Mouse (Mus musculus) 3T3-L1 (cell line): ENCODE measurements around the gene Guca1b.
"Not testable (repeated sequence)": the region's sequence is repeated elsewhere in the genome, so short reads cannot be mapped to it uniquely, and the experiment has no call there.

Experiments
- DNase-seq: peaks from one replicate; pipeline ENCODE4 v3.0.0-alpha.2; 2015; ENCODE audit warnings: low read depth, low spot score

Guca1b gene

DNA sequence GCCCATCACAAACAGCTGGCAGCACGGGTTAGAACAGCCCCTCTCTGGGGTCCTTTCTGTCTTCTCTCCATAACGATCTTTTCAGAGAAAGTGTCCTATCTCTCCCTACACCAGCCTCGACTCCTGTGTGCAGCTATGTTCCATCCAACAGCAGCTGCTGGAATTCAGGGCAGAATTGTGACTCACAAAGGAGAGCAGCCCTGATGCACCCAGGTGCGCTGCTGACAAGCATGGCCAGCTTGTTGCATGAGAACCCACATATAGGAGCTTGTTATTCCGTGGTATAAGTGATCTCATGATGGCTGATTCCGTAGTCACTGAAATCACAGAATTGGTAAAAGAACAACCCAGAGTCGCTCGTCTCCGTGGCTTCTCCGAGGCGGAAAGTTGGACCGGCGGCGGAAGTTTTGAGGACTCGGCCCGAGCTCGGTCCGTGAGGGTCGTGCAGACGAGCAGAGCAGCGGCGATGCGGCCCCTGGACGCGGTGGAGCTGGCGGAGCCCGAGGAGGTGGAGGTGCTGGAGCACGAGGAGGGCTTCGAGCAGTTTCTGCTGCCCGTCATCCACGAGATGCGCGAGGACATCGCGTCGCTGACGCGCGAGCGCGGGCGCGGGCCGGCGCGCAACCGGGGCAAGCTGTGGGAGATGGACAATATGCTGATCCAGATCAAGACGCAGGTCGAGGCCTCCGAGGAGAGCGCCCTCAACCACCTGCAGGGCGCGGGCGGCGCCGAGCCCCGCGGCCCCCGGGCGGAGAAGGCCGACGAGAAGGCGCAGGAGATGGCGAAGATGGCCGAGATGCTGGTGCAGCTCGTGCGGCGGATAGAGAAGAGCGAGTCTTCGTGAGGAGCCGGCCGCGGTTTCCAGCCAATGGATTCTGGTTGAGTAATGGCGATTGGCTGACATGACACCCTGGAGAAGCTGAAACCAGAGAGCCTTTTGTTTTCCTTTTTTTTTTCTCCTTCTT is 25.0 kb downstream of the Guca1b start:
- not testable (repeated sequence) for DNase-seq

DNA sequence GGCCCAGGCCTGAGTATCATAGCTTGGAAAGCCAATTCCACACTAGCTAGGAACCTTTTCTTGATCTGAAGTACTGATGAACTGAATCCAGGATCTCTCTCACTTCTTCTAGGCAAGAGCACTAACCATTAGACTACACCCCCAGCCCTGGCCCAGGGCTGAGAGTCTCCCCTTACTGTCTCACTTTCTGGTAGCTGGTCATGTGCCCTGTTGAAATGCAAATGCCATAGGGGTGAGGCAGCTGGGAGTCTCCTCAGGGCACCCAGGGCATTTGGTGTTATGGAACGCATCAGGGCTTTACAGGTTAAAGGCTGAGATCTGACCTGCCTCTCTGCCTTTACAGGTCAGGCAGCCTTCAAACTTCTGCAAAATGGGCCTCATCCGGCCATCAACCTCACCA is 35.0 kb downstream of the Guca1b start:
- no peak for DNase-seq

DNA sequence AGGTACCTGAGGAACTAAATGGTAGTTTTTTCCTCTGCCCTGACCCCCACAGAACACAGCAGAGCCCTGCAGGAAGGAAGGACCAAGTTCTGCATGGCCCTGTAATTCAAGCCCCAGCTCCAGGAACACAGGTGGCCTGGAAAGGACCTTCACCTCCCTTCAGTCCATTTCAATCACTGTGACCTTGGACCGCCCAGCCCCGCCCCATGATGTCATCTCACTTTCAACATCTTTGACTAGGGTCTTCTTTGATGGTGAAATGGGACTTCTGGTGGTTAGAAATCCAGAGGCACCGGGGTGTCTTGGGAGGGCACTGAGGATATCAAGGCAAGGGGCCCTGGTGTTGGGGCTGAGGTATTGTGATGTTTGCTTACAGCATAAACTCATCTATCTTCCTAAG is 36.4 kb downstream of the Guca1b start:
- DNase-seq: no peak

DNA sequence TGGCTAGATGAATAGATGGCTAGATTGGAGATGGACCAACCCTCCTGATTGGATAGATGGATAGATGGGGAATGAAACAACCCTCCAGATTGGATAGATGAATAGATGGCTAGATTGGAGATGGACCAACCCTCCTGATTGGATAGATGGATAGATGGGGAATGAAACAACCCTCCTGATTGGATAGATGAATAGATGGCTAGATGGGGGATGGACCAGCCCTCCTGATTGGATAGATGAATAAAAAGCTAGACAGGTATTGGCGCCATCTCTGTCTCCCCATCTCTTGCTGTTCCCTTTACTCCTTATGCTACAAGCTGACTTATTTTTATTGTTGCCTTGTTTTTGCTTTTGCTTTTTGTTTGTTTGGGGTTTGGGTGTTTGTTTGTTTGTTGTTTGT is 37.4 kb downstream of the Guca1b start:
- not testable (repeated sequence) for DNase-seq

DNA sequence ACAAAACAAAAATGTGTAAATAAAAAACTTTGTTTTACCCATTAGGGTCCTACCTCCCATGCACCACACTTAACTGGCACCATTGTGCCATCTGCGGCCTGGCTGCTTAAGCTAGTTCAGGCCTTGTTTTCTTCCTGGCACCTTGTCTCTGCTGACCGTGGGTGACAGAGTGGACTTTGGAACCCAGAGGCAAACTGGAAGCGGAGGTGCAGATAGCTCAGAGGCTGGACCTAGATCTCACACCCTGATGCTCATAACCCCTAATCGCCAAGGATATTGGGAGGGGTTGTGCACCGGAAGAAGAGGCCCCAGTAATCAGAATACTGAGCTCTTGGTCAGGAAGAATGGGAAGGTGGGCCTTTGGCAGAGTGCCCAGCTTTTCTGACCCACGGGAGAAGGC is 39.0 kb downstream of the Guca1b start:
- no peak for DNase-seq

DNA sequence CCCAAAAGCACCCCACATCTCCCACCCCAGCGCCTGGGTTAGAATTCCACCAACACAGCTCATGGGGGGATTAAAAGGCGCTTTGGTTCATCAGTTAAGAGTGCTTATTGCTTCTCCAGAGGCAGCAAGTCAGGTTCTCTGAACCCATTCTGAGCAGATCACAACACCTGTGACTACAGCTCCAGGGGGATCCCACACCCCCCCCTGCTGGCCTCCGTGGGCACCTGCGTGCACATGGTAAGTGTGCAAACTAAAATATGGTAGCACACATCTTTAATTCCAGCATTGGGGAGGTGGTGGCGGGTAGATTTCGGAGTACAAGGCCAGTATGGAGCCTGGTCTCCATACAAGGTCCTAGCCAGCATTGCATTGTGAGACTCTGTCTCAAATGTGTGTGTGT is 42.1 kb downstream of the Guca1b start:
- peak; percentile 16 for DNase-seq

DNA sequence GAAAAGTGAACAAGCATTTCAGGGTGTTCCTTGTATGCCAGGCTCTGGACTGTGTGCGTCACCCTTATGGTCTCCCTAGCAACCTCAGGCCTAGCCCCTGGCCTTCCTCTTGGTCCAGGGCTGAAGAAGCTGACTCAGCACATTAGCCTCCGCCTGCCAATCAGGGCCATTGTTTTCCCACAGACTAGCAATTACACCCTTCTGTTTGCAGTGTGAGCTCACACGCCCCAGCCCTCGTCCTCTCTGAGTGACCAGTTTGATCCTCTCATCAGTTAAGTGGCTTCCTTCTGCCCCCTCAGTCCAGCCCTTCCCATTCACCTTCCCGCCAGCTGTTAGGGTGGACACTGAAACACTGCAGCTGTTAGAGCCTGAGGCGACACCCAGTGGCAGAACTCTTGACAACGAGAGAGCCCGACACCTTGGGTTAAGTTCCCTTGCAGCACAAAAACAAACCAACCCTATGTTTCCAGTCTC is 43.7 kb downstream of the Guca1b start:
- peak; percentile 47 for DNase-seq

DNA sequence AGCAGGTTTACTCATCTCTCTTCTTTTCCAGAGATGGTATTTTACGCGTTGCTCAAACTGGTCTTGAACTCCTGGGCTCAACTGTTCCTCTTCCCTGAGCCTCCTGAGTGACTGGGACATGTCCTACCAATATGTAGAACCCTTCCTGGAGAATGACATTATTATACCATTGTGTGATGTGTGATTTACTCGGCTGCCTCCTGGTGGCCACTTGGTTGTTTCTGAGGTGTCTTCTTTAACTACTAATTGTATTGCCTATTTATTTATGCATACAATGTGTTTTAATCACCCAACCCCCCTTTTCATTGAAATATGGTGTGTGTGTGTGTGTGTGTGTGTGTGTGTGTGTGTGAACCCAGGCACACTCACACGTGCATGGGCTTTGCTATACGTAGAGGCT is 45.6 kb downstream of the Guca1b start:
- DNase-seq: peak; percentile 26

DNA sequence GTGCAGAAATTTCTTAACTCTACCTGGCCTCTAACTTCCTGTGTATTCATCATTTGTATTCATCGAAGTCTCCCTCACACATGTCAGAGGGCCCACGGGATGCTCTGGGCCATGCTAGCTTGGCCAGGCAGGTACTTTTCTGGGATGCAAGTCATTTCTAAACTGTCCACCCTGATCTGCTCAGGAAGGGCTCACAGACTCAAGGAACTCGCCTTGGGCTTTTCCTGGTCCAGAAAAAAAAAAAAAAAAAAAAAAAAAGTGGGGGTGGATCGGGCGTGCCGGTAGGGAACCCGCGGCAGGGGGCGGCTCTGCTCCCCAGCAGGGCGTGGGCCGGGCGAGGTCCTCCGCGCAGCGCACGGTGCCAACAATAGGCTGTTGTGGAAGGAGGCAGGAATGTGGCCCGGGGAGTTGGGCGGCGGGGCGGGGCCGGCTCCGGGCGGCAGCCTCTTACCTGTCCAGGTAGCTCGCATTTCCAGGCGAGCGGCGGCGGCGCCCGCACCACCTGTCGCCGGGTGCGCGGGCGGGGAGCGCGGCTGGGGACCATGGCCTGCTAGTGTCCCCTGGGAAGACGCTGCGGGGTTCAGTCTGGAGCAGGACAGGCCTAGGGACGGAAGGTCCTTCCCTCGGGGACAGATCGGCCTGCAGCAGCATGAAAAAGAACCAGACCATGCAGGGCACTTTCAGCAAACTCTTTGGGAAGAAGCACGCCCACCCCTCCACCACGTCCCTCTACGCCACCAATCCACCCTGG is 51.1 kb downstream of the Guca1b start, which contains the start of gene AI661453:
AI661453 (plus strand) TSS at position 460 of the 751 bp plus-strand sequence.
- DNase-seq: no peak

DNA sequence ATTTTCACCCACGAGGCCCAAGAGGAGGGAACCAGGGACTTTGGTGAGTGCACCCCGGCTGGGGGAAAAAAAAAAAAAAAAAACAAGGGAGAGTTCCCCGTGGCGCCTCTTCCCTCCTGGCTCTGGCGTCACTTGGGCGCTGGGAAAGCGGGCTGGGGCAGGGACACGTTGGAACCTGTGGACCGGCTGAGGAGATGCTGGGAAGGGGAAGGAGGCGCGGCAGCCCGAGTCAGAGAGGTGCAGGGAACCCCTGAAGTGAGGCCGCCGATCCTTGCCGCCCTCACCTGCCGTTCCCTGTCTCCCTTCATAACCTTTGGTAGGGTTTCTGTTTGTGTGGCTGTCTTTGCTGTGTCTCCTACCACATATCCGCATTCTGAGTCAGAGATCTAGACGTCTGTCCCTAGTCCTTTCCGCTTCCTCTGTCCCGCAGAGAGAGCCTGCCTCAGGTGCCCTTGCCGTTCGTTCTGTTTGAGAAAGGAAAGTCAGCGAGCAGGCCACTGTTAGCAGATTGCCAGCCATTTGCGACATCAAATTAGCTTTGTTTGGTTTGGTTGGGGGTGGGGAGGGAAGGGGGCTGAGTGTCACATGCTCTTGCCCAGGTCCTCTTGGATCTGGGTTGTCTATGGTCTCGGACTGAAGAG is 51.8 kb downstream of the Guca1b start, which contains the start of gene 1700001C19Rik:
1700001C19Rik (minus strand) TSS at position 470 of the 641 bp plus-strand sequence.
- DNase-seq: no peak

DNA sequence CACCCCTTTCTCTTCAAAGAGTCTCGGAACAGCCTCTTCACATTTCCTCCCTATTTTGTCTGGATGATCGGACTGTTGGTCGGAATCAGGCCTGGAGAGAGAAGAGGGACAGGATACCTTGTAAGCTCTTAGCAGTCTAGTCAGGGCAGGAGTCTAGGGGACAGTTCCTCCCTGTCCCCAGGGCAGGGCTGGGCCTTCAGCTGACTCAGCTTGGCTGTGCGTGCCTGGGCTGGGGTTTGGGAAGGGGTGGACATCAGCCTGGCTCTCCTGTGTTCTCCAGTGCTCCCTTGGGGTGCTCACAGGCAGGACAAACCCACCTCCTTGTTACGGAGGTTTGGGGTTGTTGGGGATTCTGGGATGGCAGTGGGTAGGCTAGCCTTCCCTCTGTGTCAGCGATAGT is 53.4 kb downstream of the Guca1b start:
- DNase-seq: no peak

DNA sequence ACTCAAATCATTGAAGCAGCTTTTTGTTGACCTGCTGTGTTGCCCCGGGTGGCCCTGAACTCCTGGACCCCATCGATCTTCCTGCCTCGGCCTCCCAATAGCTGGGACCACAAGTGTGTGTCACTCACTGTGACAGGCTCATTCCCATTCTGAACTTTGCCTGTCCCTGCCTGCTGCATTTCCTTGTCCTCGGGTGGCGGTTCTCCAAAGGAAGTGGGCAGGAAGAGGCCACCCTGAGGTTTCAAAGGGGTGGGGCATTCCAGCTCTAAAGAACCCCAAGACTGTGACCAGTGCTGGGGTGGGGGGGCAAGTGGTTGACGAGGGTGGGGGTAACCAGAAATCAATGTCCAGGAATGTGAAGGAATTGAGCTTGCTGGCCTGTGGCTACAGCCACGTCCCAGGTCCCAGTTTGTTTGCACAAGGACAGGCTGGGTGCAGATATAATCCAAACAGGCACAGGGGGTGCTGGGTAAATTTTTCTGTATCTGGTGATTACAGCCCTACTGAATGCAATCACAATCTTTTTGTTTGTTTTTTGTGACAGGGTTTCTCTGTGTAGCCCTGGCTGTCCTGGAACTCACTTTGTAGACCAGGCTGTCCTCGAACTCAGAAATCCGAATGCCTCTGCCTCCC is 54.3 kb downstream of the Guca1b start:
- DNase-seq: no peak

DNA sequence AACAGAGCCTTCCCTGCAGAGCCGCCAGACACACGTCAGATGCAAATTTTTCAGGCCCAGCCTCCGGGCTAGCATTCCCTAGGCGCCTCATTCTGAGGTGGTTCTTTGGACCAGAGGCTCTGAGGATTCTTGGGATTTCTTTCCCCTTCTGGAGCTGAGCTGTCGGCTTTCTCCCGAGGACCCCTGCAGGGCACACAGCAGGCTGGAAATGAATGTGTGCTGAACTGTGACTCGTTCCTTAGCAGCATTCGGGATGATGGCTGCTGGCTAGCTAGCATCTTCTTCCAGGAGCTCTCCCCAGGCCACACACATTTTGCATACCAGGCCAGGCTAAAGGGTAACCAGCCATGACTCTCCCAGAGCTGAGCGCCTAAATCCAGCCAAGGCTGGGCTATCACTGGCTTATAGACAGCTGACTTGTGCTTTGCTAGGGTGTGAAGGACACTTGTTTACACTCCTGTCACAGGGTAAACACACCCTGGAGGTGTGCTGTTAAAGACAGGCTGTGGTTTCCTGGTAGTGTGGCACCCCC is 55.2 kb downstream of the Guca1b start:
- peak; percentile 40 for DNase-seq

DNA sequence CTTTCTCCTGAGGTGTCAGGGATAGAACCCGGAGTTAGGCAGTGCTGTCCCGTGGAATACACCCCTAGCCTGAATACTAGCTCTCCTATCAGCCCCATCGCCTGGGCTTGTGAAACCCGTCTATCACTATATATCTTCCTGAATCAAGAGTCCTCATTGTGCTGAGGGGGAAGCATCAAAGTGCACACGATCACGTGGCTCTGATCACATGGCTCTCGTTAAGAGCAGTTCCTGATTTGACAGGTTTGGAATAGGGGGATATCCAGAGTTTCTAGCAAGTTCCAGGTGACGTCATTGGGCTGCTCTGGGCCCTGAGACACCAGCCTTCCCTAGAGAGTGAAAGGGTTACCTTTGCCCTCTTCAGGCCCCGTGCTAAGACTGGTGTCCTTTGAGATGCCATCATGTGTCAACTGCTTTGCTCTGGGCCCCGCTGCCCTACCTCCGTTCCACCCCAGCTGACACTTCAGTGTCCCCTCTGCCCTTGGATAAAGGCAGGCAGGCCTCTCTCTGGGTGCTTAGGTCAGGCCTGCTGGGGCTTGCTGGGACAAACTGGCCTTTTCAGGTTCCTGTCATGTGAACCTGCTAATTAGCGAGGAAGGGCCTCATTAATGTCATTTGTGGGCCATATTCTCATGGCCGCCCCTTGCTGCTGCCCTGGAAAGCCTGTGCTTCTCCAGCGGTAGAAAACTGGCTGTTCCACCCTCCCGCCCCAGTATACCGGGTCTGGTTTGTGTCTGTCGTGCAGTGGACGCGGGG is 56.3 kb downstream of the Guca1b start:
- DNase-seq: no peak

DNA sequence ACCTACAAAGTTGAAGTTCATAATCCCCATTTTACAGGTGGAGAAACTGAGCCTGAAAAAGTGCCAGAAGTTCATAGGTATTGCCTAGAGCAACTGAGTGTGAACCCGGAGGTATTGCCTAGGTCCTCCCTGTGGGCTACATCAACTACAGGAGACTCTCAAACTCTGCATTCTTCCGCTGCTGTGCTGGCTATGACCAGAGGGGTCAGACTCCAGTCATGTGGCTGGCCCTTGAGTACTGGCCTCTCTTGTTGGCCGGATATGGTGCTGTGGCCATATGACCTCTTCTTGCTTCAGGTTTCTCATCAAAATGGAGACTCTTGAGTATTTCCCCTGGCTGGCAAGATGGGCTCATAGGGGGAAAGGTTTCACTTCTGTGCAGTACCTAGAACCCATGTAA is 57.1 kb downstream of the Guca1b start:
- no peak for DNase-seq
